Mouse (Mus musculus): ENCODE results near the gene Birc2.

GRCm38 (mm10) chr9:7769081-7769480 lies 67.8 kb downstream of the Birc2 start:
- TF ChIP-seq CTCF (IDR thresholded peaks at IDR 0.05; ENCODE audit: borderline replicate concordance, control insufficient read depth, extremely low read depth, insufficient read depth, low read length, poor library complexity) (no peak), POLR2A (IDR thresholded peaks at IDR 0.05; ENCODE audit: control insufficient read depth, extremely low read depth, insufficient read depth, low read length, poor library complexity) (no peak)
